Mouse (Mus musculus) lung, adult 18-20 months (tissue): Measurements from ENCODE around the gene Rsph14.

ENCODE experiments used
- DNase-seq, 2 experiments: peaks; one replicate each; pipeline ENCODE4 v3.0.0; 2022; ENCODE audit warnings: mixed read lengths in 2 of 2

Gene Rsph14

GRCm38 (mm10) chr10:75032395-75032794 is at the start of gene Rsph14:
Rsph14 (minus strand) TSS chr10:75032586.
- DNase-seq = peak; percentile 74 to 80

- no peak for DNase-seq
Measured at GRCm38 (mm10) chr10:75078174-75079128, 46.1 kb upstream of the Rsph14 start.

- peak; percentile 38 to 51 for DNase-seq
Measured at GRCm38 (mm10) chr10:75075665-75076064, 43.3 kb upstream of the Rsph14 start.

- no peak for DNase-seq
Measured at GRCm38 (mm10) chr10:75070281-75070976, 38.0 kb upstream of the Rsph14 start.

GRCm38 (mm10) chr10:75068624-75069328 is 36.4 kb upstream of the Rsph14 start:
- peak; percentile 45 to 67 for DNase-seq

GRCm38 (mm10) chr10:75068086-75068485 is 35.7 kb upstream of the Rsph14 start:
- DNase-seq = peak; percentile 59 to 67

- no peak for DNase-seq
Measured at GRCm38 (mm10) chr10:75067446-75067845, 35.1 kb upstream of the Rsph14 start.

GRCm38 (mm10) chr10:75065691-75066090 is 33.3 kb upstream of the Rsph14 start:
- no peak for DNase-seq

- peak in 1 of 2 experiments; percentile 29 for DNase-seq
Measured at GRCm38 (mm10) chr10:75063301-75063965, 31.0 kb upstream of the Rsph14 start.

GRCm38 (mm10) chr10:75062621-75063020 is 30.2 kb upstream of the Rsph14 start:
- no peak for DNase-seq

GRCm38 (mm10) chr10:75062189-75062561 is 29.8 kb upstream of the Rsph14 start:
- peak; percentile 84 to 85 for DNase-seq

- peak in 1 of 2 experiments; percentile 20 for DNase-seq
Measured at GRCm38 (mm10) chr10:75061341-75062188, 29.2 kb upstream of the Rsph14 start.

- peak in 1 of 2 experiments; percentile 26 for DNase-seq
Measured at GRCm38 (mm10) chr10:75060843-75061235, 28.5 kb upstream of the Rsph14 start.

GRCm38 (mm10) chr10:75060217-75060842 is 27.9 kb upstream of the Rsph14 start, which contains the start of gene Bcr:
Bcr (plus strand) TSS chr10:75060592.
- peak; percentile 82 to 86 for DNase-seq

- DNase-seq = peak; percentile 83 to 86
Measured at GRCm38 (mm10) chr10:75059396-75059795, 27.0 kb upstream of the Rsph14 start.

- DNase-seq = peak; percentile 33 to 45
Measured at GRCm38 (mm10) chr10:75058761-75059395, 26.5 kb upstream of the Rsph14 start.

GRCm38 (mm10) chr10:75058336-75058735 is 25.9 kb upstream of the Rsph14 start:
- peak; percentile 60 to 77 for DNase-seq

- no peak for DNase-seq
Measured at GRCm38 (mm10) chr10:75056255-75056654, 23.9 kb upstream of the Rsph14 start.

GRCm38 (mm10) chr10:75055672-75056071 is 23.3 kb upstream of the Rsph14 start:
- no peak for DNase-seq

- peak; percentile 57 to 72 for DNase-seq
Measured at GRCm38 (mm10) chr10:75054125-75054524, 21.7 kb upstream of the Rsph14 start.
